Mouse (Mus musculus): ENCODE results near the gene Syce3.

Gene Syce3

DNA sequence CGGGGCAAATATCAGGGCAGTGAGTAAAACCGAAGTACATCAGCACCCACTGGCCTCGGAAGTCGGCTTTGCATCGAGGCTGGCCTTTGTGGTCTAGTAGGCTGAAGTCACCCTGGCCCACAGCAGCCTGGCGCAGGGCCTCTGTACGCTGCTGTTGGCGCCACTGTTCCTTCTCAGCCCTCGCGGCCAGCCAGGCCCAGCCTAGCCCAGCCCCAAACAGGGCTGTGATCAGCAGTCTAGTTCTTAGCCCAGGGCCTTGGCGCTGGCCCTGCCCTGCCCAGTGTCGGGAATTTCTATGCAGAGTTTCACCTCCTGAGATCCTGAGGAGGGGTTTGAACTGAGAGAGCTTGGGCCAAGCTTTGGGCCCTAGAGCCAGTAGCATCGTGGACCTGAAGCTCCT is 38.2 kb downstream of the Syce3 start:
- no peak for DNase-seq

- peak; percentile 94 for DNase-seq
Measured at GRCm38 (mm10) chr15:89365141-89365551, 45.2 kb downstream of the Syce3 start.

GRCm38 (mm10) chr15:89363051-89363450 is 47.3 kb downstream of the Syce3 start:
- DNase-seq: peak; percentile 41

GRCm38 (mm10) chr15:89358784-89359183 is 51.5 kb downstream of the Syce3 start:
- DNase-seq: no peak

DNA sequence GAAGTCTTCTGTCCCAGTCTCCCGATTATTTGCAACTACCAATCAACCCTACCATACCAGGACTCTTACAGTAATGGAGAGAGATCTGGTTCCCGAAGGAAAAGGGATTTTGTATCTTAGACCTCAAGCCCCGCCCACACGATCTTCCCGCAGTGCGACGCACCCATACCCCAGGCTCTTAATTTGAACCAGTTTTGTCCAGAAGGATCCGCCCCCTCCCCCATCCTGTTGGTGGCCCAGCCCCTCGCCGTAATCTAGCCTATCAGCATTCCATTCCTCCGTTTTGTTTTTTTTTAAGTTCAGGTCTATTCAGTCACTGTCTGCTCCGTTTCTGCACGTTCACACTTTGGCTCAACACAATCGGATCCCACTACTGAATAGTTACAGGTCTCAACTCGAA is 53.9 kb downstream of the Syce3 start:
- peak; percentile 59 for DNase-seq

- peak; percentile 93 for DNase-seq
Measured at GRCm38 (mm10) chr15:89355241-89356187, 54.8 kb downstream of the Syce3 start, which contains the start of the genes Lmf2 and Ncaph2. Gene Lmf2, minus strand, starts transcription at chr15:89355659. Gene Ncaph2, plus strand, starts transcription at chr15:89355719.

DNA sequence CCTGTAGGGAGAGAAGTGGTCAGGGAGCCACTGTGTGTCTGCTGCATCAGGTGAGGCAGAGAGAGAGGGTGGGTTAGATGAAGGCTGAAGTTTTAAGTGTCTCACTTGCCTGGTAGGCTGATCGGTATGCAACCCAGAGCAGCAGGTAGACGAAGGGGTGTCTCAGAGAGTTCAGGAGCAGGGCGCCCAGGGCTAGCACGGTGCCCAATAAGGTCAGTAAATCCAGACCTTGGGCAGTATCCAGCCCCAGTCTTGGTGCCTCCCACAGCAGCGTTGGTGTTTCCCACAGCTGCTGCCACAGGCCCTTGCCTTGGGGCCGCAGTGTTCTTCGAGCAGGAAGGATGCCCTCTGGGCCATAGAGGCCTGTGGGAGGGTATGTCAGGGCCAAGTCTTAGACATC is 55.8 kb downstream of the Syce3 start:
- DNase-seq: no peak

DNA sequence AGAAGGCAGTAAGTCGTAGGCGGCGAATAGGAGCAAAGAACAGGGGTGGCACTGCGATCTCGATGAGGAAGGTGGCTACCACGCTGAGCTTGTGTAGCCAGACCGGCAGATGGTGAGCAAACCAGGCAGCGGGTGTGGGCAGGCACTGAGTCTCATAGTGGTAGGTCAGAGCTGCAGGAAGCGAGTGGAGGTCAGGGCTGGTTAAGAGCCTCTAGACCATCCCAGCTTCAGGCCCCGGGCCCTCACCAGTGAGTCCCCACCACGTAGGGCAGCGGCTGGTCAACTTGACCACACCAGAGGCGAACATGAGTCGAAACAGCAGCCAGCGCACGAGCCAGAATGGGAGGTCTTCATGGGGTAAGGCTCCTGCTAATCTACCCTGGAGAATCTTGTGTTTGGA is 56.5 kb downstream of the Syce3 start:
- DNase-seq: peak; percentile 44

- DNase-seq: peak; percentile 30
Measured at GRCm38 (mm10) chr15:89352795-89353194, 57.5 kb downstream of the Syce3 start.

GRCm38 (mm10) chr15:89352054-89352453 is 58.2 kb downstream of the Syce3 start:
- peak; percentile 15 for DNase-seq

DNA sequence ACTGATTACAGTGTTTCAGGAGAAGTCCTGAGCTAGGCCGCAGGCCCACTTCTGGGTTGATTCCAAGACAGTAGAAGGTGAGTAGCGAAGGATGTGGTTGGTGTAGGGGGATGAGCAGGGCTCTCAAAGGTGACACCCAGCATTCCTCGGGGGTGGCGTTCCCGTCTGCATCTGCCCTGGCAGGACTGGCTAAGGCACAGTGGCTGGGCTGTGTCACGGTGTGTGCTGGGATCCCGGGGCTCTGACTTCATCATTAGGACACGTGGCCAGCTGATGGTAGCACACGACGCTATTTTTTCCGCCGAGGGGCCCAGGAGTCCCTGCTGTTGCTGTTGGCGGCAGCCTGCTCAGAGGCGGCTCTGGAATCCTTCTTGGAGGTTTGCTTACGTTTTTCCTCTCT is 59.0 kb downstream of the Syce3 start:
- DNase-seq: no peak

GRCm38 (mm10) chr15:89350447-89350846 is 59.9 kb downstream of the Syce3 start:
- no peak for DNase-seq

- peak; percentile 17 for DNase-seq
Measured at GRCm38 (mm10) chr15:89343325-89343724, 67.0 kb downstream of the Syce3 start.

- no peak for DNase-seq
Measured at GRCm38 (mm10) chr15:89341678-89342077, 68.6 kb downstream of the Syce3 start.

All from cerebellum, adult 9-10 months (tissue).